Mouse (Mus musculus) layer of hippocampus, postnatal 10 days (tissue): Measurements from ENCODE around the gene Ifnlr1. TPM values are rescaled to one million over a fixed set of nuclear protein-coding genes. Genes with fewer than 3 reads are reported as not detected.
"Not testable (repeated sequence)": the region's sequence is repeated elsewhere in the genome, so short reads cannot be mapped to it uniquely, and the experiment has no call there.

Experiments used
- DNase-seq, 2 experiments: peaks; one replicate each; pipeline ENCODE4 v3.0.0; 2021; ENCODE audit warnings: low spot score in 2 of 2
- long read RNA-seq: library from polyadenylated mRNA; stranded (forward); transcript quantifications from one replicate; pipeline ENCODE4 v2.0.0, GENCODE M21; 2023
- total RNA-seq, 2 experiments: library from RNA; stranded (reverse); gene quantifications; 2 replicates each; pipeline ENCODE4 v1.2.3; 2021

The Ifnlr1 gene
- under 1 TPM; 0.41 to 0.42 TPM for total RNA-seq
- long read RNA-seq, partial matches to known transcripts = 0 of 1 reads
- long read RNA-seq, other reads (novel, unspliced or antisense) = 1 of 1 reads

GRCm38 (mm10) chr4:135685906-135686567 lies at the start of gene Ifnlr1:
Ifnlr1 (plus strand) TSS chr4:135686287.
- peak in 1 of 2 experiments; percentile 37 for DNase-seq

- DNase-seq = not testable (repeated sequence)
Observed at GRCm38 (mm10) chr4:135641302-135642079, 44.6 kb upstream of the Ifnlr1 start.

GRCm38 (mm10) chr4:135645022-135645637 lies 41.0 kb upstream of the Ifnlr1 start:
- DNase-seq = no peak

- DNase-seq = no peak
Observed at GRCm38 (mm10) chr4:135652966-135653607, 33.0 kb upstream of the Ifnlr1 start.

- no peak for DNase-seq
Observed at GRCm38 (mm10) chr4:135653956-135654355, 32.1 kb upstream of the Ifnlr1 start.

GRCm38 (mm10) chr4:135655499-135655898 lies 30.6 kb upstream of the Ifnlr1 start:
- peak in 1 of 2 experiments; percentile 19 for DNase-seq

- no peak for DNase-seq
Observed at GRCm38 (mm10) chr4:135656094-135656589, 29.9 kb upstream of the Ifnlr1 start.

GRCm38 (mm10) chr4:135658484-135658883 lies 27.6 kb upstream of the Ifnlr1 start:
- no peak for DNase-seq

GRCm38 (mm10) chr4:135658899-135659298 lies 27.2 kb upstream of the Ifnlr1 start:
- DNase-seq = no peak

- no peak for DNase-seq
Observed at GRCm38 (mm10) chr4:135661082-135661809, 24.8 kb upstream of the Ifnlr1 start.

GRCm38 (mm10) chr4:135661994-135662393 lies 24.1 kb upstream of the Ifnlr1 start:
- no peak for DNase-seq

GRCm38 (mm10) chr4:135664656-135665055 lies 21.4 kb upstream of the Ifnlr1 start:
- DNase-seq = no peak

GRCm38 (mm10) chr4:135666192-135666975 lies 19.7 kb upstream of the Ifnlr1 start:
- peak; percentile 60 to 65 for DNase-seq

- DNase-seq = peak in 1 of 2 experiments; percentile 45
Observed at GRCm38 (mm10) chr4:135667266-135667844, 18.7 kb upstream of the Ifnlr1 start.

GRCm38 (mm10) chr4:135673507-135673906 lies 12.6 kb upstream of the Ifnlr1 start:
- no peak for DNase-seq

- DNase-seq = no peak
Observed at GRCm38 (mm10) chr4:135674993-135675392, 11.1 kb upstream of the Ifnlr1 start.

- no peak for DNase-seq
Observed at GRCm38 (mm10) chr4:135676476-135676875, 9.6 kb upstream of the Ifnlr1 start.

- no peak for DNase-seq
Observed at GRCm38 (mm10) chr4:135679316-135679715, 6.8 kb upstream of the Ifnlr1 start.

- DNase-seq = no peak
Observed at GRCm38 (mm10) chr4:135681789-135682188, 4.3 kb upstream of the Ifnlr1 start.
